Mouse (Mus musculus): ENCODE results near the gene Gpr1.

- TF ChIP-seq POLR2A (IDR thresholded peaks at IDR 0.05; ENCODE audit: extremely low read depth, insufficient read depth, low read length) (no peak), CTCF (IDR thresholded peaks at IDR 0.05; ENCODE audit: low read depth, low read length) (no peak)
These were observed 25.4 kb upstream of the Gpr1 start for GRCm38 (mm10) chr1:63239751-63240150.
